Mouse (Mus musculus) right cerebral cortex, postnatal 4 days (tissue): ENCODE measurements around the gene Uba2.
"Not testable (repeated sequence)": the region's sequence is repeated elsewhere in the genome, so short reads cannot be mapped to it uniquely, and the experiment has no call there.

ENCODE experiments used
- DNase-seq: peaks from one replicate; pipeline ENCODE4 v3.0.0-alpha.2; 2022

Uba2 gene

DNA sequence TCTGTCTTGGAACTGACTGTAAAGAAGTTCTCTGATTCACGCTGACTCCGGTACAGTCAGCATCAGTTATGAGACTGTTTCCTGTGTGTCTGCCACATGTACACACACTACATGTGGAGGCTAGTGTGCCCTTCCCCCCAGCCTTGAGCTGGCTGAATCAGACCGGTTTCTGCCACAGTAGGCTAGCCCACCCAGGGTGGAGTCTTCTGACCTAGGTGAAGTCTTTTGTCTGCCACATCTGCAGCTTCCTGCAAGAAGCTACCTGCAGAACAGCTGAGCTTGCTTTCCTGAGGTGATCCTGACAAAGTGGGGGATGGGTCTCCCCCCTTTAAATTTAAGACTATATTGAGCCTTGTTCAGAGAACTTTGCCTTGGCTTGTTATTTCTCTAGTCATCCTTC lies at the start of gene Uba2:
Gene Uba2, minus strand, starts transcription at position 146 of the 400 bp plus-strand sequence.
- DNase-seq = no peak

DNA sequence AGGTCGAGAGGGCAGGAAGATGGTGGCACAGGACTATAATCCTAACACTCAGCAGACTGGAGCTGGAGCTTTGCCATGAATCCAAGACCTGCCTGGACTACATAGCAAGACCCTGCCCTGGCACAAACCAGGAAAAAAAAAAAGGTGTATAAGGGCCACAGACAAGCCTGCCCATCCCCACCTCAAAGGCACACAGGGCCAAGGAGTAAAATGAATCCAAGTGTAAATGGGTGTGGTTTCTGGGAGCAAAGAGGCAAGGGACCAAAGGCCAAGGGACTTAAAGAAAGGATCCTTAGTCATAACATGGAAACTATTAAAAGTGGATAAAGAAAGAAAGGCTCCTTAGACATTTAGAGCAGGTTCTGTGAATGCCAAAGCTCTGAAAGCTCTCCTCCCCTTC lies 49.1 kb upstream of the Uba2 start:
- no peak for DNase-seq

DNA sequence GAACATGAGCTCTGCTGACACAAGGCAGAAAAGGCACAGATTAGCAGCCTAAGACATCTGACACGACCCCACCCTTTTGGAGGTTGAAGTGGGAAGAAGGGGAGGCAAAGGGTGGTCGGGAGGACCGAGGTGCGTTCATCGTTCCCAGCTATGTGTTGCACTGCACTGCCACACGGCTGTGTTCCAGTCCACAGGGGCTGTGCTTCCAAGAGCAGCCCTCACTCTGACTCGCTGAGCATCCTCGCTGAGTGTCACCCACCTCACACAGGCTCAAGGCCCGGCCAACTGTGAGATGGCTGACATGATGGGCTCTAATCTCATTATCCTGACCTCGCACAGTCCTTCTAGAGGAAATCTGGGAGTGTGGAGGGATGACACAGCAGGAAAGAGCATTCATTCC lies 47.1 kb upstream of the Uba2 start:
- no peak for DNase-seq

DNA sequence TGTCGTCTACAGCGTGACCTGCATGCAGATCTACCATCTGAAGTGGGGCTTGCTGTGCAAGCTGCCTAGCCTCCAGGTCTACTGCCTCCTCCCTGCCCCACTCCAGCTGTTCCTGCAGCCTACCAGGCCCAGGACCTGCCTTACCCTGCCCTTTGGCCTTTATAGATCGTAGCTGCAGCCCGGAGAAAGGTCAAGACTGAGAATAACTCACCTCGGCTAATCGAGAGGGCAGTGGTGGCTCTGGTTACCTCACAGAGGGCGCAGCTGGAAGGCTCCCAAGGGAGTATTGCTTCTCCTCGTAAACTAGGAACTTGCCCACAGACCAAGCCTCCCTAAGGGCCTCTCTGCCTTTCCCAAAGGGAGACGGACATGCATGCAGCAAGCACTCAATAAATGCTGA lies 46.1 kb upstream of the Uba2 start:
- DNase-seq = no peak

DNA sequence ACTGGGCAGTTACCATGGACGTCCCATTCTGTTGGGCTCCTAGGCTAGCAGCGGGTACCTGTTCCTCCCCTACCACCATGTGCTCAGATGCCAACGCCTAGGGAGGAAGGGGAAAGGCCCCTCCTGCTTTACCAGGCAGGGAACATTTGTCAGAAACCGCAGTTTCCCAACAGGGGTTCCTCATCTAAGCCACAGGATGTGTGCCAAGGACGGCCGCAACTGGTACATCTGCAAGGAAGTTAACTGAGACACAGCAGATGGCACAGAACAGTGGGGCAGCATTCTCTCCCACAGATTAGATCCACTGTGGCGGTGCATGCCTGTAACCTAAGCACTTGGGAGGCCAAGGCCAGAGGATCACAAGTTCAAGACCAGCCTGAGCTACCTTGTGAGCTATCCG lies 45.2 kb upstream of the Uba2 start:
- no peak for DNase-seq

DNA sequence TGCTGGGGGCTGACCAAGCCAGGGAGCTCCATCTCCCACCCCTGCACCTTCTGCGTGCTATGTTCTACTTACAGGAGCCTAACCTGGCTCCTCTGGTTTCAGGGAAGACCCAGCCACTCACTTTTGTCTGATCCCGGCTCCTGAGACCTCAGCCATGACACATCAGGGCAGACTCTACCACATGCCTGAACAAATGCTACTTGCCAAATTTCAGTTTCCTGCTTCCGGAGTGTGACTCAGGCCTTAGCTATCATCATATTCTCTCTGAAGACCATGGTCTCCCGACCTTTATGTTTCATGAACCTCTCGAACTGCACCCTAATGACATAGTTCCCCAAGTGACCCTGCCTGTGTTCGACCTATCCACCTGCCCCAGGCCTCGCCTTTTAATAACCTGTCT lies 43.9 kb upstream of the Uba2 start:
- no peak for DNase-seq

DNA sequence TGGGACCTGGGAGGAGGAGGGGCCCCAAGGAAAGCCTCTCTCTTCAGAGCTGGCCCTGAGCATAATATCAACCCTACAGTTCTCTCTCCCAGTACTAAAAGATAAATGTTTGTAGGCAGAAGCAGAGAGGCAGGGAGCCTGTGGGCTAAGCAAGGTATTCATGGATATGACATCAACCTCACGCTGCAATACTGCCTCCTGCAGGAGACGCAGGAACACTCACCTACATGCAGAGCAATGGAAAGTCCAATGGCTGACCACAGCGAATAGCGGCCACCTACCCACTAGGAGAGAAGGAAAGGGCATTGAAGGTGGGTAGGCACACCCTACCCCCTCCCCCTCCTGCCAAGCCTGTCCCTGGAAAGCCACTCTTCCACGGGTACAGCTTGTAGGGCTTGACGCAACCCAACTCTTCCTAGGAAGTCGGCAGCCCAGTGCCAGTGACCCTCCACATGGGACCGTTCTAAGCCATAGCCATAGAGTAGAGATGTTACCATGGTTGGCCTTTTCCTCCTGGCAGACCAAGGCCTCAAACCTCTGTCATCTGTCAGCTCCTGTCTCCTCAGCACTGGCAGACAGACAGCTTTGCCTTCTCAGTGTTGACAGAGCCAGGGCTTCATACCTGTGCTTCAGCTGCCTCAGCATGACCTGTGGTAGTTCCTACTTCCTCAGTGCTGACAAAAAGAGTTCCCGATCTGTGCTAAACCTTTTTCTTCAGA lies 38.8 kb upstream of the Uba2 start:
- DNase-seq = no peak

DNA sequence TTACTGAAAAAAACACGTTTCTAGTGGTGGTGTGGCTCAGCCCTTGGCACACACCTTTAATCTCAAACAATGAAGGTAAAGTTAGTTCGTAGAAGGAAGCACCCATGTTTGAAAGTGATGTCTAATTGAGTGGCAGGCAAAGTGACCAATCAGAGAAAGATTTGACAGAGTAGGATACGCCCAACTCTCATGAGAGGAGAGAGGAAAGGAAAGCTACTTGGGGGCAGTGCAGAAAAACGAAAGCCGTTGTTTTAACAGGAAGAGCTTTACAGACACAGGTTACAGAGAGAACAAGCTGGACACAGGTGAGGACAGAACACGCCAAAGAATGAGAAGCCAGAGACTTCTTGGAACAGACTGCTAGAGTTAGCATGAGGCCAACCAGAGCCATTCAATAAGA lies 36.9 kb upstream of the Uba2 start:
- no peak for DNase-seq

DNA sequence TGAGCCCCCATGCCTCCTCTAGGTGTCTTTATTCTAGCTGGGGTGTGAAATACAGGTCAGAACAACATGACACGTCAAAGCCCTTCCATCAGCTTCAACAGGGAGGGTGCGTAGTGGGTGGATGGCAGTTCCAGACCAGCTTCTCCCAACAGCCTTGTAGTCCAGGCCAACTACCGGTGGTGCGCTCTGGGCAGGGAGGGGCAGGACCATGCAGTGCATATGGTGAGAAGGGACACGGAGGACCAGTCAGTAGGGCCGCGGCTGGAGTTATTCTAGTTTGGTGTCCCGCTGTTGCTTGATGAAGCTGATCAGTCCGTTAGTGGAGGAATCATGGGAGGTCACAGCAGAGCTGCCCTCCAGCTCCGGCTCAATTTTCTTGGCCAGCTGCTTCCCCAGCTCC lies 32.7 kb upstream of the Uba2 start:
- not testable (repeated sequence) for DNase-seq

DNA sequence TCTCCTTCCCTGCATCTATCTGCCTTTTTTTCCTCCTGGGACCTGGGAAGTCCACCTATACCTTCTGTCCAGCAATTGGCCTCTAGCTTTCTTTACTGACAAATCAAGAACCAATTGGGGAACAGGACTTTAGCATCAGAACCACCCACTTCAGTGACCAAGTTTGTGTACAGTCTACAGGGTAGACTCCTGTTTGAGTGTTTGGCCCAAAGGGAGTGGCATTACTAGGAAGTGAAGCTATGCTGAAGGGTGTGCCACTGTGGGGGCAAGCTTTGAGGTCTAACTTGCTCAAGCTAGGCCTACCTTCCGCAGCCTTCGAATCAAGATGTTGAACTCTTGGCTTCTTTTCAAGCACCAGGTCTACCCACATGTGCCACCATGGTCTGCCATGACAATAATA lies 31.4 kb upstream of the Uba2 start:
- DNase-seq = no peak

DNA sequence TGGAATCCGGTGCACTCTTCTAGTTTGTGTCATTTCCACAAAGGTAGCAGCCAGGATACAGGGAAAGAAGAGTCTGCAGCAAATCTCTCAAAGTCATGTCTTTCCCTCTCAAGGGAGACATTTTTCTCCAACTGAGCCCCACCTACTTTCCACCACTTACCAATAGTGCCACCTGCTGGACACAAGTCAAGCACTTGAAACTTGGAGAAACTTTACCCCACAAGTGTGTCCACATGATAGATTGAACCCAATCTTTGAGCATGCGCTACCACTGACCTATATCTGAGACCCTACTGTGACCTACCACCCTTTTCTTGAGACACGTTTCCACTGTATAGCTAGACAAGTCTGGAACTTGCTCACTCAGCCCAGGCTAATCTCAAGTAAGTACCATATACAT lies 28.9 kb upstream of the Uba2 start:
- DNase-seq = no peak

DNA sequence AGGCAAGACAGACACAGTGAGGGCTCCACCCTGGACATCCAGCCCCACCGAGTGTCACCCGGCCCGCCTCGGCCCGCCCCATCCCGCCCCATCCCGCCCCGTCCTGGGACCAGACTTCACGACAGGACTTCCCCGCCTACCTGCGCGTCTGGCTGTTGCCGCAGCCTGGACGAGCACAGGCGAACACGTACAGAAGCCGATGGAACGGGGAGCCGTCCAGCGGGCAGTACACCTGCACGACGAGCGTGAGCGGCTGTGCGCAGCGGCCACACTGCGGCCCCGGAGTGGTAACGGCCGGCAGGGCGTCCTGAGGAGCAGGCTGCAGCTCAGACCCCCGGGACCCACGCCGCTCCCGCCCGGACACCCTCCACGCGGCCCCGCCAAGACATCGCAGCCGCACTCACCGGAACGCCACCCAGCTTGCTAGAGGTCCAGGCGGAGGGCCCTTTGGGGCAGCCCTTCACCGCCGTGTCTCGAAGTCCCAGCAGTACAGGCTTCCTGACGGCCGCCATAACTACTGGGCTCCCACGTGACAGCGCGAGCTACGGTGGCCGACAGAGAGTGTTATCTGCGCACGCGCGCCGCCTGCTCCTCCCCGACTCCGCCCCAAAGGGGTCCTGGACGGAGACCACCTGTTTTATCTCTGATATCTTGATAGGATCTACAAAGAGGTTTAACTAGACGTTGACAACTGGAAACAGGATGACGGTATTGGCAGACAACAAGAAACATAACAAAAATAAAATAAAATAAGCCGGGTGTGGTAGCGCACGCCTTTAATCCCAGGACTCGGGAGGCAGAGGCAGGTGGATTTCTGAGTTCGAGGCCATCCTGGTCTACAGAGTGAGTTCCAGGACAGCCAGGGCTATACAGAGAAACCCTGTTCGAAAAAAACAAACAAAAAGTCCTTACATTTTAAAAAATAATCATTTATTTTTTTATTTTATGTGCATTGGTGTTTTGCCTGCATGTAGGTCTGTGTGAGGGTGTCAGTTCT lies 27.0 kb upstream of the Uba2 start, which contains the start of gene Pdcd2l:
Gene Pdcd2l, minus strand, starts transcription at position 530 of the 997 bp plus-strand sequence.
- peak; percentile 96 for DNase-seq

DNA sequence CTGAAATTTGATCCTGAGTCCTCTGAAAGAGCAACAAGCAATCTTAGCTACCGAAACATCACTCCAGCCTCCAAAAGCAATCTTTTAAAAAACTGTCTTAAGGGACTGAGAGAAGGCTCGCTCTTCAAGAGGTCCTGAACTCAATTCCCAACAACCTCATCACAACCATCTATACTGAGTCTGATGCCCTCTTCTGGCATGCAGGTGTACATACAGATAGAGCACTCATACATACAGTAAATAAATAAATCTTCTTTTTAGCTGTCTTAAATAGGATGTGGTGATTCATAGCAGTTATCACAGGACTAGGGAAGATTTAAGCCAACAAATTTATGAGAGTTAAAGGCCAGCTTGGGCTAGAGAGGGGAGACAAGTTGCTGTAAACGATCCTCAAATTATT lies 26.2 kb upstream of the Uba2 start:
- no peak for DNase-seq

DNA sequence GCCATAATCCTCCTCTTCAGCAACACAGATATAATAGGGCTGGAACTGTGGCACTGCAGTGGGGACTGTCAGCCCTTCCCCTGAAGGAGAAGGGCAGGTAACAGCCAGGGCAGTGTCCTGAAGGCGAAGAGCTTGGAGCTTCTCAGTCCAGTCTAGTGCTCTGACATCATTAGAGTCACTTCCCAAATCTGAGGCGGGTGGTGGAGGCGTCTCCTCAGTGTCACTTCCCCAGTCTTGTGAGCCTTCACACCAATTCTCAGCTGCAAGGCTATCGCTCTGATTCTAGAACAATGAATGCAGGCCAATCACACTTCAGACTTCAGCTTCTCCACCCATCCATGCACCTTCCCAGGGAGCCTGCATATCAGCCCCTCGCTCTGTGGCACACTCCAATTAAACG lies 23.4 kb upstream of the Uba2 start:
- DNase-seq = no peak

DNA sequence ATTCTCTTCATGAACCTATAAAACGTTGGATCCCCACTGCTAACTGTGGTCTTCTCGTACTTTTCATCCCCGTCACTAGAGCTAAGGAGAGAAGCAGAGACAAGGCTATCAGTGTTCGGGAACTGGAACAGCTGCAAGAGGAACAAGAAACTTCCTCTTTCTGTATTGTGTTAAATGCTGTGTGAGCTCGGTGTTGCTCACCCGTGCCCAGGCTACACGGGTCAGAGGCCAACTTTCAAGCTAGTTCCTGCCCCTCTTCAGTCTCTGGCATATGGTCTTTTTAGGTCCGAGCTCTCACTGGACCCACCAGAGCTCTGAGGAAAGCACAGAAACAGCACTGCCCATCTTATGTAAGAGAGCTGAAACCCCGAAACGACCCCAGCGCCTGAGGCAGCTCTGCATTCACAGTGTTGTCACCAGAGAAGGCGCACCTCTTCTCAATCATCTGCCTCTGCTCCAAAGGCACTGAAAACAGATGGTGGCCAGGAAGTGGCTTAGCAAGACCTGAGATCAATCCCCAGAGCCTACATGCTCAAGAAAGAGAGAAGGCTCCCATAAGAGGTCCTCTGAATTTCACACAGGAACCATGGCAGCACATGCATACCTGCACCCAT lies 20.1 kb upstream of the Uba2 start:
- no peak for DNase-seq

DNA sequence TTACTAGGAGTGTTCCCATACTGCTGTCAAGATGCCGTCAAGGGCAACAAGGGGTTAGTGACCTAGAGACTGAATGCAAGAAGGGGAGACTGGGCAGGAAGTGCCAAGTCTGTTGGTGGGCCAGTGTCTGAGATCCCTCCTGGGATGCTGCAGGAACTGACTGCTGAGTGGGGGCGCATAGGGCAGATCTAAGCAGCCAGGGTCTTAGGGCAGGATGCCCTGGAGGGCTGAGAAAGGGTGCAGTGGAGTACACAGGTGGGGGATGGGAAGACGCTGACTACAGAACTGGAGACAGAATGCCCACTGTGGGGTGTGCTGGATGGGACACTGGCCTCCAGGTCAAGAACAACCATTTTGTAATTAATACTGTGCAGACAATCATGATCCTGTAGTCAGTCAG lies 14.4 kb upstream of the Uba2 start:
- no peak for DNase-seq

DNA sequence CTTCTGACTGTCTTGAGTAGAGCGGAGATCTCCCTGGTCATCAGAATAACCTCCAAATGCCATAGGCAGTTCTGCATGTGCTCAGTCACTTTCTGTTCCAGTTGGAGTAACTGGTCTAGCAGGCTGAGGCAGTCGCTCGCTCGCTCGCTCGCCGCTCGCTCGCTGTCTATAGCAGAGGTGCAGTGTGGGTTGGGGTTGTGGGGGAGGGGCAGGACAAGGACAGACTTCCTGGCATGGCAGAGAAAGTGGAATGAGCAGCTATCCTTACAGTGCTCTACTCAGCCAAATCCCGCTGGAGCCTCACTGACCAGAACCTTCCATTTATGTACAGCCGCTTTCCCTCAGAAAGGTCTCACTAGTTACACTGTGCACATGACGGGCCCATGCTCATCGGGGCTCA lies 14.0 kb upstream of the Uba2 start:
- no peak for DNase-seq

DNA sequence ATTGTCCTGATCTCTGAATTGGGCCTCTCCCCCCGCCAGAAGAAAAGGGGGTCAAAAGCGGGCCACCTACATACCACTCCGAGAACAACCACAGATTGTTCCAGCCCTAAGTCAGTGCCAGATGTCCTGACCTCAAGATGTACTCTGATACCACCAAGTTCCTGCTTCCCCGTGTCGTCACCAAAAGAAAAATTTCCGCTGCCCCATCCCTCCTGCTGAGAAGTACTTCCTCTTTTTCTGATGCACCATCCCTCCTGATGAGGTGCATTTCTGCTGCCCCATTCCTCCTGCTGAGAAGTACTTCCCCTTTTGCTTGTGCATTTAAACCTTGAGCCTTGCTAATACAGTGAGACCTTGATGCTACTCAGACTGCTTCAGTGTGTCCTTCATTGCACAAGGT lies 6.8 kb upstream of the Uba2 start:
- not testable (repeated sequence) for DNase-seq

DNA sequence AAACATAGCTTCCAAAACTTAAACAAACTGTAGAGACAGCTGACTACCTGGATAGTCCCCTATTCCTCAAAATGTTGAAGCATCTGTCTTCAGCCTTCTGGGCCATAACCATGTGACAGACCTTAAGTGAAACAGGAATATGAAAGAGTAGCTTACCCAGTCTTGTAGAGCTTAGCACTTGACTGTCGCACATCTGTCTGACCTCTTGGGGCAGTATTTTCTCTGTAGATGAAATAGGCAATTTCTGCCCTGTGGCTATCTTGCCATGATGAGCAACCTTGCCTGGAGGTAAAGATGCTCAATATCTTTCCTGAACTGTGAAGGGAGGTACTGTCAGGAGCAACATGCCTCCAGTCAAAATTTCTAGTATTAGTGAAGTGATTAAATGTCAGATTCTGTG lies 2.9 kb upstream of the Uba2 start:
- no peak for DNase-seq

DNA sequence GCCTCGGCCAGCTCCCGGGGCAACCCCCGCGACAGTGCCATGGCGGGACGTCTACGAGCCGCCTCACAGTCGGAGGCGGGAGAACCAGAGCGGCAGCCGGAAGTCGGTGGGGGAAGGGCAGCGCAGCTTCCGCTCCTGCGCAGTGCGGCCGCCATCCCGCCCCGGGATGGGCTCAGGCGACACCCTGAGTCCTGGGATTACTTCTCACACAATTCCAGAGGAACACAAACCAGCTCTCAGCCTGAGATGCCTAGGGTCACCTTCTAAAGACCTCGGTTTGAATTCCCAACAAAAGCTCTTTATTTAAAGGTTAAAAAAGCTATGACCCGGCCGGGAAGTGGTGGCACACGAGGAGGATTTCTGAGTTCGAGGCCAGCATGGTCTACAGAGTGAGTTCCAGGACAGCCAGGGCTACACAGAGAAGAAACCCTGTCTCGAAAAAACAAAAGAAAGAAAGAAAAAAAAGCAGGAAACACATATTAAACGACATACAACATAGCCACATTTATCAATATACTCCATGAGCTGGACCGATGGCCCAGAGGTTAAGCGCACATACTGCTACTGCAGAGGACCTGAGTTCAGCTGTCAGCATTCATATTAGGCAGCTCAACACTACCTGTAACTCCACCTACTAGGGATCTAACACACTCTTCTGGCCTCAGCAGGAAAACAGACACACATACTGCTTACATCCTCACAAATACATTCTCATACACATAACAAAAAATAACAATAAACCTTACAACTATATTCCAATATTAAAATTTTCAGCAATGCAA lies 738 bp downstream of the Uba2 start:
- peak; percentile 94 for DNase-seq

DNA sequence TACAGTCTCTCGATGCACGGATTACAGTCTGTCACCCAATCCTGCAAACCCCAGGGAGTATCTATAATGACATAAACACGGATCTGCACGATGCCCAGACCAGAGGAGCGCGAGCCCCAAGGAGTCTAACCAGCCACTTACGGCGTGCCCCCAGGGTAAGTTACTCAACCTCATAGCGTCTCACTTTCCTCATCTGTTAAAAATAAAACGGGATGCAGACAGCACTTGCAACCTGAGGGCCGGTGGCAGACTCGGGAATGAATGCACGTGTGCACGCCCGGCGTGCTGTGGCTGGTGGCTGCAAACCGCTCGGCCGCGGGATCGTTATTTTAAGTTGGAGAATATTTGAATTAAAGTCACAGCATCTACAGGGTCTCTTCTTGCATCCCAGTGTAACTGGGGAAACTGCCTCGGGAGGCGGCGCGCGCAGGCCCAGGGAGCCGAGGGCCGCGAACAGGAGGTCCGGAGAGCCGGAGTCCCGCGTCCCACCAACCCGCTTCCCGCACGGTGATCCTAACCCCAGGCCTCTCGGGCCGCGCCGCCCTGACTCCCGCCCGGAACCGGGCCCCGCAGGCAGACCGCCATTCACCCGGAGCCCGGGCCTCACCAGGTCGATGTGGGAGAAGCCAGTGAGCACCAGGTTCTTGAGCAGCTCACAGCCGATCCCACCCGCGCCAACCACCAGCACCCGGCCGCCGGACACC lies 1.5 kb downstream of the Uba2 start:
- no peak for DNase-seq

DNA sequence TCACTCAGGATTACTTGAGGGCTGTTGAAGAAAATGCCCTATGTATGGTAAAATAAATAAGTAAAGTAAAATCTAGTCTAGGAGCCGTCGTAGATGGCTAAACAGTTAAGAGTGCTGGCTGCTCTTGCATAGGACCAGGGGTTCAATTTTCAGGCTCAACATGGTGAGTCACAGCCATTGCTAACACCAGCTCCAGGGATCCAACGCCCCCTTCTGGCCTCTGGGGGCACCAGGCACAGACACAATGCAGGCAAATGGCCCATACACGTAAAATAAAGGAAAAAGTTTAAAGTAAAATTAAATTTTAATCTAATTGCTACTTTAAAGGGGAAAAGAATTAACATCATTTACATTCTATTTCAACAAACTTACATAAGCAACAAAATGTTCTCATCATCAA lies 2.5 kb downstream of the Uba2 start:
- DNase-seq = no peak
